Mouse (Mus musculus) liver, embryonic 14.5 days (tissue): ENCODE data around the gene Elavl3.

Source experiments
- CTCF ChIP-seq: IDR thresholded peaks from 2 replicates; pipeline ENCODE4 v1.5.1; 2016; ENCODE audit warnings: antibody characterized with exemption, low read depth, control low read depth
- EP300 ChIP-seq: IDR thresholded peaks from 2 replicates; pipeline ENCODE4 v1.6.1; 2016; ENCODE audit warnings: antibody characterized with exemption, low read depth

DNA sequence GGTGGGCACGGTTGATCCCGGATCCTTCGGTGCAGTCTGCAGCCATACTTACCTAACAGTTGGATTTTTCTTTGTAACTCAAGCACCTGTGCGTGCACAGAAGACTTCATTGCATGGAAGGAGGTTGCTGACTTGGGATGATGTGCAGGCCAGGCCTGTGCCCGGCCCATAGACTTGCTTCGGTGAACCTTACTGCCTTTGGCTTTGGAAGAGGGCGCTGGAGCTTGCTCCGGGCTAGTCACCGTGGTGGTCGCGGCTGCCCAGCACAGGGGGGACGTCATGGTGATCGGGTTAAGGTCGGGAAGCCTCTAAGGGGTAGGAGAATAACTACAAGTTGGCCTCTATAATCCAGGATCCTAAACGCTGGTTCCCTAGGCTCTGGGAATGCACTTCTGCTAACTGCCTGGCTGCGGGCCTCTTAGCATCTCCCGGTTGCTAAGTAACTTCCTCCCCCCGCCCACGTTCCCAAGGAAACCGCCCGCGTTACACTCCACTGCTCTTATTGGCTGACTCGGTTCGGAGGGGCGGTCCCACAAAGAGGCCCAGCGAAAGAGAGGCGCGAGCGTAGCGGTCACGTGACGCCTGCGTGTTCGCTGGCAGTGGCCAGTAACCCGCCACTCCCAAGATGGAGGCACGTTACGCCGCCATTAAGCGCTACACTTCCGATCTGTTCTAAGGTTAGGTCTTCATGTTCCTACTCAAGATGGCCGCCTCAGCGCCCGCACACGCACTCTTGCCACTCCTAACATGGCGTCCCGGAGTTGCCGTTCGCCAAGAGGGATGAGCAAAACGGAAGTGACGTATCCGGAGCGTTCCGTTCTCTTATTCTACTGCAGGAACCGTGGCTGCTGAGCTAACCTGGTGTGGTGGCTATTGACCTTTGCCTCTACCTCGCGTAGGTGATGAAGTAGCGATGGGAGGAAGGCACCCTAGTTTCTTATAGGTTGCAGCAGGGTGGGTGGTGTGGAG lies 49.3 kb downstream of the Elavl3 start, which contains the start of the genes Ccdc151 and Prkcsh:
- TF ChIP-seq EP300 (no peak), CTCF (no peak; the same call in 1 of the 2 replicates)
